ENCODE assay signal across 11 mouse cellular contexts in genomic region chr6:22496471-22496870, GRCm38 (mm10).
DNase-seq lines count a peak whose midpoint lies in the region; ATAC-seq and TF ChIP-seq lines count a peak whose summit lies in the region.
"Had no signal": no experiment of that assay in that cellular context is flagged by ENCODE, and none has a peak within 500 bp of the region (broad histone marks: within the 10 kb centered on the region; RNA-seq: fewer than 3 reads in every experiment).

No protein-coding gene starts in this region.

- no peak for ATAC-seq in CD4-positive, CD25-positive, alpha-beta regulatory T cell, adult 4 months
- ATAC-seq in activated CD4-positive, CD25-positive, alpha-beta regulatory T cell, adult 4 months, result no peak
- ATAC-seq: forebrain, postnatal 0 days had no signal

- TF ChIP-seq CTCF in cortical plate, adult 2 months (IDR thresholded peaks at IDR 0.05; ENCODE audit: extremely low read depth, insufficient read depth, low read length), result peak; percentile 17; the same call in 1 of the 2 replicates

- no peaks in the 10 kb centered on the region for H3K4me1 ChIP-seq in cortical plate, adult 2 months (ENCODE audit: control insufficient read depth, insufficient read depth, low read length)

- peak; percentile 36 for DNase-seq in CD4-positive, CD25-positive, alpha-beta regulatory T cell, adult 2 months (ENCODE audit: low read depth, low spot score)
- DNase-seq in kidney, postnatal 14 days, result peak; percentile 3
- DNase-seq in kidney, adult 8-10 months, result no peak
- peak; percentile 15 for DNase-seq in 416B (ENCODE audit: low read depth)
- DNase-seq in urinary bladder, postnatal 25 days (ENCODE audit: low spot score), result no peak
- DNase-seq: forebrain, postnatal 0 days; heart, postnatal 36 days had no signal

- H3K4me3 ChIP-seq in cortical plate, adult 2 months (ENCODE audit: insufficient read depth, low read length), result no peak overlapping the region
- H3K4me3 ChIP-seq: myocyte had no signal

- no peak for TF ChIP-seq POLR2A in cortical plate, adult 2 months (IDR thresholded peaks at IDR 0.05; ENCODE audit: extremely low read depth, insufficient read depth, low read length)

- no peak overlapping the region for H3K27ac ChIP-seq in cortical plate, adult 2 months (ENCODE audit: insufficient read depth, low read length)

Comparison
In these comparisons a context has a peak if more than half of its experiments do, and no peak if none do; other contexts are left out.
1. DNase-seq: peak in CD4-positive, CD25-positive, alpha-beta regulatory T cell, adult 2 months (single experiment), kidney, postnatal 14 days (single experiment) and 416B (single experiment); none in kidney, adult 8-10 months (0 of 2) and urinary bladder, postnatal 25 days (single experiment).